Mouse (Mus musculus): ENCODE measurements around the gene Gcn1l1.

Gene Gcn1l1

DNA sequence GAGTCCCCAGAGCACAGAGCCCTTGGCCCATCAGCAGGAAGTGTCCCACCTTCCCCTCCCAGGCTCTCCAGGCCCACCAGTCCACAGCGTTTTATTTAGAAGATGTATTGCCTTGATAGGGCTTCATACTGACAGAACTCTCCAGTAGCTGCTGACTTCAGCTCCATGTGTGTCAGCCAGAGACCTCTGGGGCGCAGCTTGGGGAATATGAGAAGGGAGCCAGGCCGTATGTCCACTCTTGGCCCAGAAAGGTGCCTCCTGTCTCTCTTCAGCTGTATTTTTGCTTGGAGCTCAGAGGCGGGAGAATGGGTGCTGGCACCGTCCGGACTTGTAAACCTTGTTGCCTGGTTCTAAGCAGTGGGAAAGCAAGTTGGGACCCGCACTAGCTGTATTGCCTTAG, 17.6 kb upstream of the Gcn1l1 start:
- no peak for TF ChIP-seq GATA4 (IDR thresholded peaks at IDR 0.05; ENCODE audit: insufficient replicate concordance, low read length)

DNA sequence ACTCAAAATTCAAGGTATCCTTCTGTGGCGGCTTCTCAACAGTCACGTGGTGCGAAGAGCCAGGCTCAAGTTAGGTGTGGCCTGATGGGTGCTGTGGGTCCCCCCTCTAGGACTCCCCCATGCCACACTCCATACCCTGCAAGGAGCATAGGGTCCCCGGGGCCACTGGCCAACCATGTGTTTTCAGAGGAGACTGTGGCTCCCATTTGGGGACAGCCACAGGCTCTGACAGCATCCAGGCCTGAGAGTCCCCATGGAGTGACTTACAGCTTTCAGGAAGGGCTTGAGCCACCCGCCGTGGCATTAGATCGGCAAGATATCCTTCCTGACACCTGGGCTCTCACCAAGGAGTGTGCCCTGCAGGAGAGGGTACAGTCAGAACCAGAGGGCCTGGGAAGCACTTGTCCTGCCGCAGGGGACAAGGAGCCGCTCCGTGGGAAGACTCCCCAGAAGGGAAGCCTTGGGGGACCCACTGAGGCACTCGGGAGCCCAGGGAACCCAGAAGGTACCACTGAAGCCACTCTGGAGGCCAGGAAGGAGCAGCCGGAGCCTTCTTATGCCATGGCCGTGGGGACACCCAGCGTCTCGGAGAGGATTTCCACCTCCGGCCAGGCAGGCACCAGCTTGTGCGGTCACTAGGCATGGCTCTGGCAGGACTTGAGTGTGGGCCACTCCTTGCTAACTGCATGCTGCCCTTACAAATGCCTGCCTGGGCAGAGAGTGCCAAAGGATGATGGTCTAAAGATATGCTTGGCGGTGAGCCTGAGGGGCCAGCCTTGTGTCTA, 16.4 kb upstream of the Gcn1l1 start:
- TF ChIP-seq GATA4 (IDR thresholded peaks at IDR 0.05; ENCODE audit: insufficient replicate concordance, low read length) = no peak

DNA sequence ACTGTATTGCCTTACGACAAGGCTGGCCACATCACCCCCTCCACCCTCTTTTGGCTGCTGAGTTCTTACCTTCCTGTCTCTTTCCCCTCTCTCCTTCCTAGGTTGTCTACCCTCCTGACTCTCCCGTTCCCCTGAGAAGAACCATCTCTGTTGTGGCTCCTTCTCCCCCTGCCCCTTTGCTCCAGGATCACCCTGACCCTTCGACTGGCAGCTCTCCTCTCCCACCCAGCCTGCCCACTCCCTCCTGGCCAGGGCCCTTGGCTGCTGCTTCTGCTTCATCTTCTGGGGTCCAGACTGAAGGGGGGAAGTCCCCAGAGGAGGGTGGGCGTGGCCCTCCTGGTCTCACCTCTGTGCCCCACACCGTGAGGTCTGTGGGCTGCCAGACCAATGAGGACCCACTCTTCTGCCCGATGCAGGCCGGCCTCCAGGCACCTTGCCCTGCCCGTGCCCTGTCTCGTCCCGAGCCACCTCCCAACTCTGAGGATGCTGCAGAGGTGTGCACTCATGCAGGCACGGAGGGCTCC, 14.5 kb upstream of the Gcn1l1 start:
- no peak for TF ChIP-seq GATA4 (IDR thresholded peaks at IDR 0.05; ENCODE audit: insufficient replicate concordance, low read length)

DNA sequence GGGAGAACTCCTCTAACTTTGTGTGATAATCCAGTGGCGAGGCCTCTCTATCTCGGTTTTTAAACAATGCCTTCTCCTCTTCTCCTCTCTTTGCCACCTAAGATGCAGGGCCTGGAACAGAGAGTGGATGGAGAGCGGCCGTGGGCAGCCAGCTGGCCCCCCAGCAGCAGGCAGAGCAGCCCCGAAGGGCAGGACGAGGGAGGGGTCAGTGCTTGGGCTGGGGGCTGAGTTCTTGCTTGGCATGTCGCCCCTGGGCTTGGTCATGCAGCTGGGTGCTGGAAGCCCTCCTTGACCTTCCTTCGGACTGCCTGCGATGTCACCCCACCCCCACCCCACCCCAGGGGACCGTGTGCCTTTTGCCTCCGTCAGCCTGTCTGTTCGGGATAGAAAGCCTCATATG, 13.7 kb upstream of the Gcn1l1 start:
- no peak for TF ChIP-seq GATA4 (IDR thresholded peaks at IDR 0.05; ENCODE audit: insufficient replicate concordance, low read length)

DNA sequence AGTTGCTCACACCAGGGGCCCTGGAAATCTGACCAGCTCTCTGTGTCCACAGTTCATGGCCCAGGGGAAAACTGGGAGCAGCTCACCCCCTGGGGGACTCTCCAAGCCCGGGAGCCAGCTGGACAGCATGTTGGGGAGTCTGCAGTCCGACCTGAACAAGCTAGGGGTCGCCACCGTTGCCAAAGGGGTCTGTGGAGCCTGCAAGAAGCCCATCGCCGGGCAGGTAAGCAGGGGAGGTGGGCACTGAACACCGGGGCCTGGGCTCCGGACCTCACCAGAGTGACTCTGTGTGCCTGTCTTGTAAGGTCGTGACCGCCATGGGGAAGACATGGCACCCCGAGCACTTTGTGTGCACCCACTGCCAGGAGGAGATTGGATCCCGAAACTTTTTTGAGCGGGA, 13.3 kb upstream of the Gcn1l1 start:
- no peak for TF ChIP-seq GATA4 (IDR thresholded peaks at IDR 0.05; ENCODE audit: insufficient replicate concordance, low read length)

DNA sequence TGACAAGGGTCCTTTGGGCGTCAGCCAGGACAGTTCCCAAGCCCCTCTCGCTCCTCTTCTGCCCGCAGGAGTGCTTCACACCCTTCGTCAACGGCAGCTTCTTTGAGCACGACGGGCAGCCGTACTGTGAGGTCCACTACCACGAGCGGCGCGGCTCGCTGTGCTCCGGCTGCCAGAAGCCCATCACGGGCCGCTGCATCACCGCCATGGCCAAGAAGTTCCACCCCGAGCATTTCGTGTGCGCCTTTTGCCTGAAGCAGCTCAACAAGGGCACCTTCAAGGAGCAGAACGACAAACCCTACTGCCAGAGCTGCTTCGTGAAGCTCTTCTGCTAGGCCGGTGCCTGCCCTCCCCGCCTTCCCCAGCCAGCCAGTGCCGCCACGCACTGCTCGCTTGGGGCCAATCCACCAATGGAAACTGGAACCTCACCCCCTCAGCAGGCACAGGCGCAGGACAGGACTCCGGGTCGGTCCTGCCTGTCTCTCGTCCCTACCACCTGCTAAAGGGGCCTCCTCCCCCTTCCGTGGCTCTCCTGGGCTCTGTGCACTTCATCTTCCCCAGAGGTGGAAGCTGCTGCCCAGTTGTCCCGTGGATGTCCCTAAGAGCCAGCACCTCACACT, 11.1 kb upstream of the Gcn1l1 start:
- no peak for TF ChIP-seq GATA4 (IDR thresholded peaks at IDR 0.05; ENCODE audit: insufficient replicate concordance, low read length)

DNA sequence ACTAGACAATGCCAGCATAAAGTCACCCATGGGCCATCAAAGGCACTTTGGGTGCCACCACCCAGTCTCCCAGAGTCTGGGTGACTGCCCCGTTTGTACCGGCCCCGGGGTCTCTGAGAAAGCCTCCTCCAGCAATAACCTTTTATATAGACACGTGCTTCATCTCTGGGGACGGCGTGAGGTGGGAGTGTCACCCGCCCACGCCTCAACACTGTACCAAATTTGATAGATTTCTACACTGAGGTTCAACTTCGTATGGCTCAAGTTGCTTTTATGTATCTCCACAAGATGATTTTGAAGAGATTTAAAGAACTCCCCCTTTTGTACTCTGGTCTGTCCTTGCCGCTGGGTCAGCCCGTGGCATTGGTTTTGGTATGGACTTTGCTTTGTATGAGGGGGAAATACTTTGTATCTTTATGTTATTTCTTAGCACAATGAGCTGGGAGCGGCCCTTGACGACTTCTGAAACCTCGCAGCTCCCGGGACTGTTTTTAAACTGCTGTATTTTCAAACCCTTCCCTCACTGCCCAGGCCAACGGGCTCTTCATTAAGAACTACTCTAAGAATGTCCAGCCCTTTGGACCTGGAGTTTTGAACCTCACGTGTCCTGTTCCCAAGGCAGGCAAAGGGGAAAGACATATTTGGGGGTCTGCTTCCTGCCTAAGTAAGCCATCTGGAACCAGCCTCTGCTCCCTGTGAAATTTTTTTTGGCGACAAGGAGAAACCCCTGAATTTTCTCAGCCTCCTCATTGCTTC, 10.3 kb upstream of the Gcn1l1 start:
- no peak for TF ChIP-seq GATA4 (IDR thresholded peaks at IDR 0.05; ENCODE audit: insufficient replicate concordance, low read length)

DNA sequence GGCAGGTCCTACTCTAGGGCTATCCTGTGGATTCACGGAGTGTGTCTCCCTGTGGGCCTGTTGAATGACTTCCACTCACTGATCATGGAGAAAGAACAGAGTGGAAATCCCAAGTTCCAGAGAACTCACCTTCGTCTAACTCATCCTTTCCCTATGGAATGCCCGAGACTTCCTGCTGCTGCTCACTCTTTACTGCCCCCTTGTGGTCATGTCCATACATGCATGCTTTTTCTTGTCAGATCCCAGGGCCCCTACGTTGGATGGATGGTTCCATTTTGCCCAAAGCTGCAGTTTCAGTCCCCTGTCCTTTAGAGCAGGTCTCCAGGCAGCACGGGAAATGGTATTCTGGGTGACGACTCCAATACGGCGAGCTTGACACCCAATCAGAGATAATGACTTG, 8.8 kb upstream of the Gcn1l1 start:
- TF ChIP-seq GATA4 (IDR thresholded peaks at IDR 0.05; ENCODE audit: insufficient replicate concordance, low read length) = no peak

DNA sequence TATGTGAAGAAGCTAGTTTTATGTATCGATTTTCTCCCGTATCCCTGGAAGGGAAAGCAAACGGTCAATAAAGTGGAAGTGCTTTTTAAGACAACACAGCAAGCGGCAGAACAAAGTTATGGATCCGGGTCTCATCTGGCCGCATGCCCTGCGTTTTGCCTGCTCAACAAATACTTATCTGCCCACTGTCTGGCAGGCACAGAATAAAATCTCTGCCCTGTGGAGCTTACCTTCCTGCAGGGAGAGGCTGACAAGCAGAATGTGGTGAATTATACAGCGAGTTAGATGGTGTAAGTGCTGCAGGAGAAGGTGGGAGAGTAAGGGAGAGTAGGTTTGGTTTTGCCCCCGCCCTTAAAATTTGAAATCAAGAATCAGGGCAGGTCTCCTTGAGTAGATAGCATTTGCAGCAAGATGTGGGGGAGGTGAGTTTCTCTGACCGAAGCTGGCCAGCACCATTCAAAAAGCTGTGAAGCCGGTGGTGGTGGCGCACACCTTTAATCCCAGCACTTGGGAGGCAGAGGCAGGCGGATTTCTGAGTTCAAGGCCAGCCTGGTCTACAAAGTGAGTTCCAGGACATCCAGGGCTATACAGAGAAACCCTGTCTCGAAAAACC, 6.8 kb upstream of the Gcn1l1 start:
- no peak for TF ChIP-seq GATA4 (IDR thresholded peaks at IDR 0.05; ENCODE audit: insufficient replicate concordance, low read length)

DNA sequence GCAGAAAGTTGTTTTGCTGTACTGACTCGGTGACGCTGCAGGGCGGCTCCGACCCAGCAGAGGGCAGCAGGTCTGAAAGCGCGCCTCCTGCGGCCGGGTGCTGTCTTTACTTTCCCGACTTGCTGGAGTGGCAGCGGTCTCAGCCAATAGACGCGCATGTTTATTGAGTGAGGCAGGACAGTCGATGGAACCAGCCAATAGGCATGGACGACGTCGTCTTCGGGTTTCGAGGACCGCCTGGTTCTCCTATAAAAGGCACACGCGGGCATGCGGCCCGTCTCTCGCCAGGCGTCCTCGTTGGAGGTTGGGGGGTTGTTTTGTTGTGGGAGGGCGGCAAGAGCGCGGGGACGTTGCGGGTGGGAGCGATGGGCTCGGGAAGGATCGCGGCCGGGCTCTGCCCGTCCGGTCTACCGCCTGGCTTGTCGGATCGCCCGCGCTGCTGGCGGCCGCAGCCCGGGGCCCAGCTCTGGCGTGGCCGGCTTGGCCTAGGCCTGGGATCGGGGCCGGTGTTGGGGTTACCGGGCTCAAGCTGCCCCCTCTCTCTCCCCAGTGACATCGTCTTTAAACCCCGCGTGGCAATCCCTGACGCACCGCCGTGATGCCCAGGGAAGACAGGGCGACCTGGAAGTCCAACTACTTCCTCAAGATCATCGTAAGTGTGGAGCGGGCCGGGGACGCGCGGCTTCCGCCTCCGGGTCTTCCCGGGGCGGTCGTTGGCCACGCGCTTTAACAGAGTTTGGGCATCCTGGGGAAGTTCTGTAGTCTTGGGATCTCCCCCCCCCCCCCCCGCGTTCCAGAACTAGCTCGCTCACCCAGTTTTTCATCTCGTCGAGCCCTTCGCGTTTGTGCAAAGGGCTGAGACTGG, 5.6 kb upstream of the Gcn1l1 start, which contains the start of gene Rplp0:
Gene Rplp0 (plus strand): TSS at position 231 of the 865 bp plus-strand sequence.
- TF ChIP-seq GATA4 (IDR thresholded peaks at IDR 0.05; ENCODE audit: insufficient replicate concordance, low read length) = peak; percentile 4; the same call in 1 of the 2 replicates

DNA sequence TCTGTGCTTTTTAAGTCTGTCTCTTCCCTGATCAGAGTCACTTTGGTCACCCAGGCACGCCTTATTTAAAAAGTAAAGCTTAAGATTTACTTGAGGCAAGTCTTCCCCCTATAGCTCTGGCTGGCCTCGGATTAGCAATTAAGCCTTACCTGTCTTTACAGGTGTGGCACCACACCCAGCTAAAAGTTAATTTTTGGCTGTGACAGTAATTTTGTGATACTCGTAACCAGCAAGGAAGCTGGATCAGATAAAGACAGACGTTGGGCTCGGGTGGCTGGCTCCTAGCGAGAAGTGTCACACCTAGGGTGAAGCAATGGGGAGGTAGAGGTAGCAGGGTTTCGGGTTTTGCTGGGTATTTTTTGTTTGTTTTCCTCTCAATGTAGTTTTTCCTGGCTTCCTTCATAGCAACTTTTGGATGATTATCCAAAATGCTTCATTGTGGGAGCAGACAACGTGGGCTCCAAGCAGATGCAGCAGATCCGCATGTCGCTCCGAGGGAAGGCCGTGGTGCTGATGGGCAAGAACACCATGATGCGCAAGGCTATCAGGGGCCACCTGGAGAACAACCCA, 4.6 kb upstream of the Gcn1l1 start:
- TF ChIP-seq GATA4 (IDR thresholded peaks at IDR 0.05; ENCODE audit: insufficient replicate concordance, low read length) = no peak

DNA sequence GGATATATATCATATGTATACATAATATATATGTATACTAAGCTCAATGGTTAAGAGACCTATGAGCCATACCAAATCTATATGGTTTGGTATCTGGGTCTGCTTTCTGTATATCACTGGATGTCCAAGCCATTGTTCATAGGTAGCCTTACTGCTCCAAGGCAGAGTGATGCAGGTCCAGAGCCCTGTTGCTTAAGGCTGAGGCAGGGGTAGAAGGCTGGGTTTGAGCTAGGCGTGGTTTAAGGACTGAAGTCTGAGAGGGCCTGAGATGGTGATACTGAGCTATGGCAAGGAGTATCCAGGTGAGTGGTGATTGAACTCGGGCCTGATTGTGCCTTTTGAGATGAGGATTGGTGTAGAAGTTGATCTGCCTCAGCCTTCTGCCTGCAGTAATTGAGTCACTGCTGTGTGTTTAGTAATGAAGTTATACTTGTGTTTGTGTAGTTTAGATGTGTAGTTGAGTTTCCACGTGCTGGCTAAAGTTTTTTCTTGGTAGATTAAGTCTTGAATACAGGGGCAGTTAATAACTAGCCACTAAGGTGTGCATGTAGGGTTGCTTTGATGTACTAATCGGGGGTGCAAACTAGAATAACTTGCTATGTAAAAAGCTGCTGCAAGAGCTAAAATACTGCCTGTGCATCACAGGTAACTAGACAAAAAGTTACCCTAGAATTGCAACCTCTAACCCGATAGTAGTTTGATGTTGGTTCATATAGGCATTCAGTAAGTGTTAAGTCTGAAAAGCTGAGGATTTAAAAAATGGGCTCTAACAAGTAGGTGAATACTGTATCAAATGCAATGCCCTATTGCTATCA, 1.1 kb upstream of the Gcn1l1 start:
- no peak for TF ChIP-seq GATA4 (IDR thresholded peaks at IDR 0.05; ENCODE audit: insufficient replicate concordance, low read length)

DNA sequence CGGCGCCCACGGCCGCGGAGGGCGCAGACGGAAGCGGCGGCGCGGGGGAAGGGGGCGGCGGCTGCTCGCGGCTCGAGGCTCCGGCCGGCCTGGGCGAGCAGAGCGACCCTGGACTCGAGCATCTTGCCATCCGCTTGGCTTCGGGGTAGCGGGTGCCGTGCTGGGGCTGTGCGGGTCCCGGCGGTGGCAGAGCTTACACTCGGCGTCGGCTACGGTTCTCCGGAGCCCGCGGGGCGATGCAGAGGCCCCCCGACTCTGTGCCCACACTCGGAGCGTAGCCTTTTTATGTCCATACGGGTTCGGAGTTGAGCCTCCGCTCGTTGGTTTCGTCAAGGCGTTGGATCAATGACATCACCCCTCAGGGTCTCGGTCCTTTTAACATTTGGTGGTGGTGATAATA, 349 bp downstream of the Gcn1l1 start:
- TF ChIP-seq GATA4 (IDR thresholded peaks at IDR 0.05; ENCODE audit: insufficient replicate concordance, low read length) = no peak

Data from liver, adult (tissue).